Mouse (Mus musculus) liver, embryonic 14.5 days (tissue): ENCODE data around the gene Wbp4.

ENCODE experiments used
- CTCF ChIP-seq: IDR thresholded peaks from 2 replicates; pipeline ENCODE4 v1.5.1; 2016; ENCODE audit warnings: antibody characterized with exemption, low read depth, control low read depth
- EP300 ChIP-seq: IDR thresholded peaks from 2 replicates; pipeline ENCODE4 v1.6.1; 2016; ENCODE audit warnings: antibody characterized with exemption, low read depth

DNA sequence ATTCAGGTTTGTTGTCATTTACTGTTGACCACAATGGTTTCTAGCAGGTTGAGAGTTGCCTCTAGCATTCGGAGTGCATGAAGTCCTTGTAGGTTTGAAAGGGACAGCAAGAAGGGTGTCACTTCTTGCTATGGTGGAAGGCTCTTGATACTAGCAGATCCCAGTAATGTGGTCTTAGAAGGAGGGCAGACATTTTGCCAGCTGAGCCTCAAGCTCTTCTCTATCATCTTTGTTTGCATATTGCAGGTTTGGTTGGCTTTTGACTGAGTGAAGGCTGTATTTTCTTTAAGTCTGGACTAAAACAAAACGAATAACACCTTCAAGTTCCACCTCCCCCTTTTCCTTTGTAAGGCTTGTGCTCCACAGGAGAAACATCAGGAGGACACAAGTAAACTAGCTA is 35.4 kb upstream of the Wbp4 start:
- TF ChIP-seq CTCF: no peak
- no peak for TF ChIP-seq EP300
